Mouse (Mus musculus) c-Kit-positive CD71-positive TER-119-positive erythroid progenitor cells, embryonic 14.5 days (primary cell): Measurements from ENCODE around the gene Treml1.
"Not testable (repeated sequence)": the region's sequence is repeated elsewhere in the genome, so short reads cannot be mapped to it uniquely, and the experiment has no call there.

ENCODE experiments used
- DNase-seq: peaks from one replicate; pipeline ENCODE4 v3.0.0-alpha.2; 2013; ENCODE audit warnings: low spot score

Gene Treml1

DNA sequence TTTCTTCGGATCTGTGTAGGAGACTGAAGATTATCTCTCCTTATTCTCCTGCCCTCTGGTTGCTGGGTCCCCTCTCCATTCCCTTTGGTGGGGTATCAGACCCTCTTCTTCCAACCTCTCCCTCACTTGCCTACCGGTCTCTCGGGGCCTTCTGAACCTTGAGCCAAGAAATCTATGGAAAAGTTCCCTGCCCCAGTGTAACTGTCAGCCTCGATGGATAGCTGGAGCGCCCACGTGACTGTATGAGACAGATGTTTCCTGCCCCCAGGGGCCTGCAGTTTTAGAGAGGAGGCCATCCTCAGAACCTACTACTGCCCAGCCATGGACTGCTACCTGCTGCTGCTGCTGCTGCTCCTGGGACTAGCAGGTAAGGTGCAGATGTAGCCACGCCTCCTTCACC lies at the start of gene Treml1:
Gene Treml1 (plus strand): TSS at position 301 of the 400 bp plus-strand sequence.
- DNase-seq, result no peak

DNA sequence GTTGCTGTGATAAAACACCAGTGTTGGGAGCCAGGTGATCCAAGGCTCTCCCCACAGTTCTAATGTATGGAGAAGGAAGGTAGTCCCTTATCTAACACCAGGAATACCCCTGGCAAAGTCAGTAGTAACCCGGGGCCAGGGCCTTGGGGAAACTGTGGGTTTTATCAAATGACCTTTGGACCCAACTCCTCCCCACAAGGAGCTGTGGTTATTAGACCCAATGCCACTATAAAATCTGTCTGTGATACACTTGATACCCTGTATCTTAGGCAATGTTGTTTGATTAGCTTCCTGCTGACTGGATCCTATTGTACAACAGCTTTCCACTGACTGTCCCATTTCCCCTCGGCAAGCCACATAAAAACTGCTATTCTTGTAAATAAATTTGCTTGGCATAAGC lies 47.6 kb upstream of the Treml1 start:
- DNase-seq, result no peak

DNA sequence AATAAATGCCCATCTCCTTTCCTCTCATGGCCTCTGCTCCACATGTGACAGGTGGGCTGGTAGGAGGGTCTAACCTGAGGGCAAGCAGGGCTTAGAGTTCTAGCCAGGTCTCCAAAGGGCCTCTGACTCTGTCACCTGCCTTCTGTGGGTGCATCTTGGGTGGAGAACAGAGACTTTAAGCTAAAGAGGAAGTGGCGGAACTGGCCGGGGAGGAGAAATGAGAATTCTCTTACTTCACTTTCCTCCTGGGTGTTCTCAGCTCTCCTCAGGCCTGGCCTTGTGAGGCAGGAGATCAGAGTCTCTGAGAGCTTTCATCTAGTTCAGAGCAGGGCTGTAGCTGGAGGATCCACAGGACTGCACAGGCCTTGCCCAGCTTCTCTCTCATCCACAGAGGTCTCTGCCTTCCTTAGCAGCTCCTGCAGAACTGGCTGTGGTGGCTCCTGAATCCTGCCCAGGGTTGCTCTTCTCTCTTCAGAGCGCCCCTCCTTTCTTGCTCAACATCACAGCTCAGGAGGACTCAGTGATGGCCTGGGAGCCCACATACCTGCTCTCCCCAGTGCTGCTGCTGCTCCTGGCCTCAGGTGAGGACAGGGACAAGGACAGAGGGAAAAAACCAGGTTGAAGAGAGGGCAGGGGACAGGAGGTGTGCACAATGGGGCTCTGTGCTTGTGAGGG lies 43.7 kb upstream of the Treml1 start, which contains the start of gene B430306N03Rik:
Gene B430306N03Rik (plus strand): TSS at position 237 of the 675 bp plus-strand sequence.
- not testable (repeated sequence) for DNase-seq

DNA sequence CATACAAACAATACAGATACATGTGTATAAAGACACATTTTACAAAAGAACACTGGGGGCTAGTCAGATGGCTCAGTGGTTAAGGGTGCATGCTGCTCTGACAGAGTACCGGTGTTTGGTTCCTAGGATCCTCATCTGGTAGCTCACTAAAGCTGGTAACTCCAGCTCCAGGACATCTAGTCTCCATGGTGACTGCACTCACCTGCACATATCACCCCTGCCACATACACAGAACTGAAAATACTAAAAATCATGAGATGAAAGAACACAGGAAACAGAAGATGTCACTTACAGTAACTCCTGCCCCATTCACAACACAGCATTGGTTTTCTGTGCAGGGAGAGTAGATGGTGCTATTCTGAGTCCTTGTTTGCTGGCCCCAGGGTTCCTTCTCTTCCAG lies 41.0 kb upstream of the Treml1 start:
- no peak for DNase-seq

DNA sequence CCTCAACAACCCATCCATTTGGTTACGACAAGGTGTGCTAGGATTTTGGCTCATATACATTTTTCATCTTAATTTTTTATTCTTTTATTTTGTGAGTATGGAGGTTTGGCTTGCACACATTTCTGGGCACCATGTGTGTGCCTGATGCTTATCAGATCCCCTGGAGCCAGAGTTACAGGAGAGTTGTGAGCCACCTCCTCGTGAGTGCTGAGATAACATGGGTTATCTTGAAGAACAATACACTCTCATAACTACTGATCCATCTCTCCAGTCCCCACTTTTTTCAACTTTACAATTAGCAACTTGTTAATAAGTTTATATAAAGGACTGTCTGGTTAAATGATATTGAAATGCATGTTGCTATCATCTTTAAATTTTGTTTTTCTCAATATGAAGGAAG lies 38.4 kb upstream of the Treml1 start:
- DNase-seq, result no peak

DNA sequence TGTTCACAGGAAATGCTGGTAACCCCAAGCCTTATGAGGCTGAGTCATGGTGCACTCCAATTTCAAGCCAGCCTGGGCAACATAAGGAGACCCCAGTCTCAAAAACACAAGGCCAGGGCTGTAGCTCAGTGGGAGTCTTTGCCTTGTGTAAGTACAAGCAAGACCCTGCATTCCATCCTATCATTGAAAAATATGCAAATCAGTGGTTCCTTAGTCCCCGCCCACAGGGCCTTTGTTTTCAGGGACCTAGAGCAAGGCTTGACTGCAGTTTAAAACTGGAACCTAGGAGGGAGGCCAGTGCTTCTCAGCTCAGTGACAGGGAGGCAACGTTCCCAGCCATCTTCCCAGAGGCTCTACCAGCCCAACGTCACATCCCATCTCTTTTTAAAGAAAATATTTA lies 36.5 kb upstream of the Treml1 start:
- no peak for DNase-seq

DNA sequence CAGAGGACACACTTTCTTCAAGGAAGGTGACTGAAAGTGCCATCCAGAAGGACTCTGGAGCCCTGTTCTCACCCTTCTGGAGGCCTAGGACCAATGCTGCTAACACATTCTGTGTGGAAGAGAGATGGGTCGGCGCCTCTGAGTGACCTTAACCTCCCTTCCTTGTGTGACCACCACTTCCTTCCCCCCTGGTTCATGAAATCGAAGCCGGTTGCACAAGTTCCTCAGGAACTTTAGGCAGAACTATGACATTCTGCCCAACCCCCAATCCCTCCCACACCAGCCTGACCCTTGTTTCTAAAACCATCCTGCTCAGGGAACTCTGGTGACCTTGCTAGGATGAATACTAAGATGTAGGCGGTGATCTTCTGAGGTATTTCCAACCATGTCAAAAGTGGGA lies 35.5 kb upstream of the Treml1 start:
- DNase-seq, result no peak

DNA sequence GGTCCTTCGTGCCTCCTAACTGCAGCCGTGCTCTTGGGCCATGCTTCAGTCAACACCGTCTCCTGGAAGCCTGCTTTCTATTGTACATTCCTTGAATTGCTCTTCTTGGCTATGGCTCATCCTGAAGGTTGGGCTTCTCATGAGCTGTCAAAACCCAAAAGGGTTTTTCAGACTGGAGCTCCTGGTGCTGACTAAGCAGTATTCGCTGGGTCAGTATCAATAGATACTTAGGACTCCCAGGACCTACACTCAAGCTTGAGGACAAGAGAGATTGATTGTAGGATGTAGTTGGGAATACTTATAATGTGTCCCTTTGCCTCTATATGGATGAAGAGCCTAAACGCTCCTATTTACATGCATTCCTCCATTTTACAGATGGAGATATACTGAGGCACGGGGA lies 34.6 kb upstream of the Treml1 start:
- DNase-seq, result no peak

DNA sequence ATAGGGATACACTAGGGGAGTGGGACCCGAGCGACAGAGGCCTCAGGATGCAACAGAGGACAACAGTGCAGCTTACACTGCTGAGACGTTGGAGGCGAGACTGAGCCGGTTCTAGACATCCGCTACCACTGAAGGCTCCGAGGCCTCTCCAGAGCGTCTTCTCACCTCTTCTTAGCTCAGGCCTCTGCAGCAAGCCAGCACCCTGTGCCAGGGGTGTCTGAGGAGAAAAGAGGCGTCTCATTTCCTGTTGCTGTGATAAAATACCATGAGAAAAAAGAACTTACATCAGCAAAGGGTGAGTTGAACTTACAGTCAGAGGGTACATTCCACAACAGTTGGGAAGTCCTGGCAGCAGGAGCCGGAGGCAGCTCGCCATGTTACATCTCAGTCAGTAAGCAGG lies 34.1 kb upstream of the Treml1 start:
- DNase-seq, result no peak

DNA sequence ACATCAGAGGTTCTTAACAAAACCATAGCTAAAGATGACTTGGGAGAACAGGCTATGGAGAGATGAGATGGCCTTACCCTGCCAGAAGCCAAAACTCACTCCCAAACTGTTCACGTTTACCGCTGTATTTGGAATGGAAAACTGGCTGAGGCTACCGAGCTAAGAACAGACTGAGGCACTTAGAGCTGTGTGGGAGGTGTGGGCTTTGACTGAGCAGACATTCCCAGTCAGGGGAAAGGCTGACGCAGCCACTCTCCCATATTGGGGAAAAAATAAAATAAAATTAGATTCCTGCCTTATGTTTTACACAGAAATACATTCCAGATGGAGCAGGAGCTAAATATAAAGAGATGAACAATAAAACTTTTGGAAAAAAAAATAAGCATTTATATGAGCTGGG lies 33.1 kb upstream of the Treml1 start:
- DNase-seq, result no peak

DNA sequence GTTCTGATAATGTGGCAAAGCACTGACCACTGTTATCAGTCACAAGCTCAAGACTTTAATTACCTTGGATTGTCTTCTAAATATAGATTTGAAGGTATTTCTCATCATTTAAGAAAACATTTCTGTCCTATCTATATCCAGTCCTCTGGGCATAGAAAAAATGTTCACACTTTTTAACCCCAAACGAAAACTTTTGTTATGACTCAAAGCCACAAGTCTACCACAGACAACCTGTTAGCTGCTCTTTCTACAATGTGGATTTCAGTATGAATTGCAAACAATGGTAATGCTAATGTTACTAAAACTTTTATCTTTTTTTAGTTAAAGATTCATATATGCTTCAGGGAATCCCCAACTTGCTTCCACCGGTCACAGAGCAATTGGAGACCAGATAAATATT lies 27.2 kb upstream of the Treml1 start:
- no peak for DNase-seq

DNA sequence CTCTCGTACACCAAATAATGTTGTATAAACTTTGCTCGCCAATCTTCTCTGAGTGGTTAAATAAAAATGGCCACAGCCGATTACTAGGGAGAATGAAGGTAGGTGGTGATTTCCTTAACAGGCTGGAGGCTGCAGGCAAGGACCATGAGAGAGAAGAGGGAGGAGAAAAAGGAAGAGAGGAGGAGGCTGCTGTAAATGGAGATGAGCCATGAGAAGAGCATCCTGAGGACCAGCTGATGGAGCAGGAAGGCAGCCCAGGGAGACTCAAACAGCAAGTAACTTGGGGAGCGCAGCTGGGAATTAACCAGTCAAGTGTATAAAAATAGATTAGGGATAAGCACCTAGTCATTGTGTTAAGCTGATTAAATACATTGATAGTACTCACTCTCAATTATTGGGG lies 25.5 kb upstream of the Treml1 start:
- no peak for DNase-seq

DNA sequence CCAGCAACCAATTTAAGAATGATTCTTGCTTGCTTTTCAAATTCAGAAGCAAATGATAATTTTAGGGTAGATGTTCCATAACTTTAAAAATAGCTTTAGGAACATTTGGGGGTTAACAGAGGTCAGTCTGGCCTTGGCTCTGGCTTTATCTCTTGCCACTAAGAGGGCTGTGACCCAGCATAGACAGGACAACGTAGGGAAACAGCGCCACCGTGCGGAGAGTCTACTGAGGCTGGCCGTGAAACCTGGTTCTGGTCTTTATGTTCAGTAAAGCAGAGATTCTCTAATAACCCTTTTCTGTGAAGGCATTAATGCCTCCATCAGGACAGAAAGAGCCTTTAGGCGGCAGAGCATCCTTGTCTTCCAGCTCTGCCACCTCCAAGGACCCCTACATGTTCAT lies 22.9 kb upstream of the Treml1 start:
- DNase-seq, result peak; percentile 82

DNA sequence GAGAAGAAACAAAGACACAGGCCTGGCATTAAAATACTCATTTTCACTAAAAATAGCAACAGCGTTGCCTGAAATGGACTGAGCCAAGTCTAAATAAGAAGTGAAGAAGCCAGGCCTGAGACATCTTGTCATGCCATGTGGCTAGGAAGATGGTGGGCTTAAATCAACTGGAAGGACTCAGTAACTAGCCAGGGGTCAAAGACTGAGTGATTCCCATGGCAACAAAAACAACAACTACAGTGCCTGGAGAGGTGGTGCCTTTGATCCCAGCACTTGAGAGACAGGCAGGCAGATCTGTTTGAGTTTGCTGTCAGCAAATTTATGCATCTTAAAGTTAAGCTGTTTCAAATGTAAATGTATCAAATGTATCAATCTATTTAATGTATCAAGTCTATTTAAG lies 19.4 kb upstream of the Treml1 start:
- DNase-seq, result no peak

DNA sequence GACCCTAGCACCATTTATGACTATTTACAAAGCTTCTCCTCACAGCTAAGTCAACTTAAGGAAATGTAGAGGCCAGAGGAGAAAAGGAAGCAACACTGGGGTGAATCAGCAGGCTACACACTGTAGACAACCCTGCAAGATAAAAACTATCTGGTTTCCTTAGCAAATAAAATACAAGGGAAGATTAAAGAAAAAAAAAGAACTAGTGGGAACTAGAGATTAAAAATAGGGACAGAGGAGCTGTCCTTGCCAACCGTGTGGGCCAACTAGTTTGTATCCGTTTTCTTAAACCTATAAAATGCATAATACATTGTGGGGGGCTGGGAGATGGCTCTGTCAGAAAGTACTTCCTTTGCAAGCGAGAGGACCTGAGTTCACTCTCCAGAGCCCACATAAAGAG lies 17.8 kb upstream of the Treml1 start:
- no peak for DNase-seq

DNA sequence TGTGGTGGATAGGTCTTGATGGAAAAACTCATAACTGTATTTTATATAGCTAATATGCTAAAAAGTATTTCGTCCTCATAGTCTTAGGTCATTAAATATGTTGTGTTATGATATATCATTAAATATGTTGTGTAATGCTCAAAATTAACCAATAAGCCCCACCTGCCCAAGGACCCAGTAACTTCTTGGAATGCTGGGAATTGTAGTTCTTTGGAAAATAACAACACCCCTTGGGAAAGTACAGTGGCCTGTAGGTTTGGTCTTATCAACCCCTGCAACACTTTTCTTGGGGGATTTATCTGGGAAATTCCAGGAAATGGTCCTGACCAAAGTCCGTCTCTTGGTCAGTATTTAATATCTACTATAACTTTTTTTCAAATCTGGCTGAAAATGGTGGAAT lies 16.7 kb upstream of the Treml1 start:
- DNase-seq, result no peak

DNA sequence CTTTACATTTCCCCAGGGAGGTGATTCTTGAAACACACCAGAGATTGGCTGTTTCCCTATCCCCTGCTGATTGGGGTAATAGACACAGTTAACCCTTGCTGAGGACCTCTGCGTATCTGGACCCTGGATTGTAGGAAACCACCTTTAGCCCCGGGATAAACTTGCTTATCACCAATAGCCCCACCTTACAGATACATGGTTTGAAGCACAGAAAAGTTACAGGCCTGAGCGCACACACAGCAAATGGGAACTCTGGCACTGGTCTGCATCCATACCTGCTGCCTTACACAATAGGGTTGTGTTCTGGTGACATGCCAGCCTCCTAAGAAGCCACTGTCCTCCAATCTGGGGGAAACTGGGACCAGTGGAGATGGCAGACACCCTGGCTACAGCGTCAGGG lies 13.9 kb upstream of the Treml1 start:
- DNase-seq, result no peak

DNA sequence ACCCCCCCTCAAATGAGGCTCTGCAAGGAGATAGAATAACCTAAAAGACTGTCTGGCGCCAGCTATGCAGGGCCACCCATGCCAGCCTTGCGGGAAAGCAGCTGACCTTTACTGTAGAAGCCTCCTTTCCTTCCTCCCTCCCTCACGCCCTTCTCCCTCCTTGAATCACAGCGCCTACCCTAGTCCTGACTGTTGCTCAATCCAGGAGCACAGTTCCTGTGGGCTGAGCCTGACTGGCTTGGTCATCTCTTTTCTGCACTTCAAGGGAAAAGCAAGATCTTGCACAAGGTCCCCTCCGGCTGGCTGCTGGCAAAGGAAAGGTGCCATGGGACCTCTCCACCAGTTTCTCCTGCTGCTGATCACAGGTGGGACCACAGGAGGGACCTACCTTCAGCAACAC lies 13.5 kb upstream of the Treml1 start, which contains the start of gene Trem2:
Gene Trem2 (plus strand): TSS at position 171 of the 400 bp plus-strand sequence.
- DNase-seq, result no peak

DNA sequence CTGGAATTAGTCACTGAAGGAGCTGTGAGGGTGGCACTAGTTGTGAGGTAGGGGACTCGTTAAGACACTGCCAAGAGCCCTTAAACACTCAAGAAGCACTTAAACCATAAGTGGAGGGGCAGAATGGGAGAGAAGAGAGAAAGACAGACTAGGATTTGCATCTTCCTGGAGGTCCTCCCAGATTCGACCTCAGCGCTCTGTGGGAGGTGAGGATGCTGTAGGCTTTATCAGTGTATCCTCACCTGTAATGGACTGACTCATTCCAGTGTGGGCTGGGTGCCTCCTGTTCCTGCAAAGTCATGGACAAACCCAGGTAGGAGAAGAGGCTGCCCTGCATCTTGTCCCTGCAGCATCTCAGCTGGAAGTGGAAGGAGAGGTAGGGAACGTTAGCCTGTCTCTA lies 12.9 kb upstream of the Treml1 start:
- DNase-seq, result no peak

DNA sequence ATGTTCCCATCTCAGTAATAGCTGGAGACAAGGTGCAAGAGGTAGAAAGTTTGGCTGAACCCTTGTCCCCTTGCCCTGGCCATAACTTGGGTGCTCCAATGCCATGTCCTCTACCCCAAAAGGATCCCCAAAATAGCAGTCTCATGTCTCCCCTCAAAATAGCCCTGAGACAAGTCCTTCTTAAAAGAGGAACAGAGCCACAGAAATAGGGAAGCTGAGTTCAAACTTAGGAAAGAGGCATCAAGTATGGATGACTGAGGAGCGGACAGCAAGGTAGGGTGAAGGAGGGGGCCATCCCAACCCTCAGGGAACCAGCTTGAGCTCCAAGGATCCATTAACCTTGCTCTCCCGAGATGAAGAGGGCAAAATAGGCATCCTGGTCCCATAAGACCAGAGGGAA lies 12.4 kb upstream of the Treml1 start:
- no peak for DNase-seq

DNA sequence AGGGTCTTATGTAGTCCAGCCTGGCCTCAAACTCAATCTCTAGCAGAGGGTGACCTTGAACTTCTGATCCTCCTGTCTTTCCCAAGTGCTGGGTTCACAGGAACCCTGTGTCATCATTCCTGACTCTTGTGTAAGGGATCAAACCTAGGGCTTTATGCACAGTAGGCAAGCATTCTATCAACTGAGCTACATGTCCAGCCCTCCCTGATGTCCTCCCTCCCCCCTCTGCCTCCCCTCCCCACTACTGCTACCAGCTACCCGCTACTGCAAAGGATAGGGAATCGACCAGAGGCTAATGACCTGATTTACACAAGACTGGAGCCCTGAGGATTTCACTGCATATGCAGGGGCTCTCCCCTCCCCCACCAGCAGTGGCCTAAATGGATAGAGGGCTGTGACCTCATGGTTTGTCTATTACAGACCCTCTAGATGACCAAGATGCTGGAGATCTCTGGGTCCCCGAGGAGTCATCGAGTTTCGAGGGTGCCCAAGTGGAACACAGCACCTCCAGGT lies 9.0 kb upstream of the Treml1 start:
- no peak for DNase-seq

DNA sequence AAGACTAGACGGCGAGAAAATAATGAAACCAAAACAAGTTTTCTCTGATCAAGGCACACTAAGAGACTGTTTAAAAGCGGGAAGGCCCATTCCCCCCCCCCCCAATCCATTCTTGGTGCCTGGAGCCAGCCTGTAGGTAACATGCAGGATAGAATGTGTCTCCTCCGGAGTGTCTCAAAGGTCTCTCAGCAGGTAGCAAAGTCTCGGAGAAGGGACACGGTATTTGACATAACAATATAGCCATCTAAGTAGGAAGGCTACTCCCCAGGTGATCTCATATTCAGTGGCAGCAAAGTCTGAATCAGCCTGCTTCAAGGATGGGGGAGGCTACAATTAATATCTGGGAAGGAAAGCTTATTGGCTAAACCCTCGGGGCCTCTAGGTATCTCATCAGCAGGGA lies 6.7 kb upstream of the Treml1 start:
- not testable (repeated sequence) for DNase-seq

DNA sequence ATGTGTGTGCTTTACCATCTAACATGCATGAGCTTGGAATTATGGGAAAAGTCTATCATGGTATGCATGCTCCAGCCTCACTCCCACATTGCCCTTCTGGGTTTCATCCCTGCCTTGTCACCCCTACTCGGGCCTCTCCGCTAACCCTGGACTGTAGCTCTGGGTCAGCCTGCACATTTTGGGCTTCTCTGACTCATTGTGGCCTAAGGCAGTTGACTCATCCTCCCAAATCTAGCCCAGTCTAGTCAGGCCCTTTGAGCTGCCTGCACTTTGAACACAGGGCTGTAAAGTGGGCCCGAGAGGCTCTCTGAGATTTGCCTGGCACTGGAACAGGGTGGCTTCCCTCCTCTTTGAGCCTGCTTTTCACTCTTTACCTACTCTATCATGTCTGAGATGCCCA lies 3.9 kb upstream of the Treml1 start:
- DNase-seq, result no peak

DNA sequence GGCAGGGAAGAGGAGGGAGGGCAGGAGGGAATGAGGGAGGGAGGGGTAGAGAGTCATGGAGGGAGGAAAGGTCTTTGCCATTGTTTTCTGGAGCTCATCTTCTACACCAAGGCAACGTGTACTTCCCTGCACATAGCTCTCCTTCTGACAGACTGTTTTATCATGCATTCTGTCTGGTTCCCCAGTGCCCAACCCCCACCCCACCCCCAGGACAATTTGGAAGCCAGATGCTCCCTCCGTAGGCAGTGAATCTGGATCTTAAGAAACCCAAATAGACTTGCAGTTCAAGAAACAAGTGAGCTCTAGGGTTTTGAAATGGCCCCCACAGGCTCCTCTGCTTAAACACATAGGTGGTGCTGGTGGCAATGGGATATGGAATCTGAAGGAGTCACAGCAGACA lies 1.8 kb upstream of the Treml1 start:
- DNase-seq, result no peak
